Mouse (Mus musculus): Measurements from ENCODE around the gene Podnl1. TPM values are rescaled to one million over a fixed set of nuclear protein-coding genes. Genes with fewer than 3 reads are reported as not detected.

The Podnl1 gene
- polyA plus RNA-seq (2012; rRNA removed) = 18.3 and 59.6 TPM in 2 replicates

DNA sequence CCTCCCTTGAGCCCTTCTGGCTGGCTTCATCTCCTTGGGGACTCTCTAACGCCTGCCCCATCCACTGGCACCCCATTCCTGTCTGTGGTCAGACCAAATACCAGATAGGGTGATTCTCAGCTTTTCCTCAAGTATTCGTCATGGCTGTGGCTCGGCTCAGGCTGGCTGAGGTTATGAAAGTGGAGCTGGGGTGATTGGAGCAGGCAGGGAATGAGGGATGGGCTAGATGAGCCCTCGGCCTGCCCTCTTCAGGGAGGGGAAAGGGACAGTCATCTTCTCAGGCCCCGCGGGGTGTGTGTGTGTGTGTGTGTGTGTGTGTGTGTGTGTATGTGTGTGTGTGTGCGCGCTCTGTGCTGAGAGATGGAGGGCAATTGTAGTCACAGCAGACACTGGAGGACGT lies at the start of gene Podnl1:
Gene Podnl1, plus strand, starts transcription at position 334 of the 400 bp plus-strand sequence.

GRCm38 (mm10) chr8:84104697-84105609 lies 20.8 kb upstream of the Podnl1 start, which contains the start of gene Dcaf15:
Gene Dcaf15, minus strand, starts transcription at chr8:84104768.

GRCm38 (mm10) chr8:84147769-84148530 lies 22.2 kb downstream of the Podnl1 start, which contains the start of the genes Cc2d1a and 4930432K21Rik:
Gene Cc2d1a, minus strand, starts transcription at chr8:84147936.
Gene 4930432K21Rik, plus strand, starts transcription at chr8:84148025.

Other genes with a start within 250 kb of the Podnl1 start
- 162 and 190 TPM in 2 replicates for gene Adgrl1, start 225.9 kb upstream of the Podnl1 start, polyA plus RNA-seq (2012; rRNA removed)
- 1.2 and 2.1 TPM in 2 replicates for gene Gm10644, start 170.8 kb upstream of the Podnl1 start, polyA plus RNA-seq (2012; rRNA removed)
- 19.7 and 21.1 TPM in 2 replicates for gene Asf1b, start 170.5 kb upstream of the Podnl1 start, polyA plus RNA-seq (2012; rRNA removed)
- 64.4 and 81.8 TPM in 2 replicates for gene Prkaca, start 153.0 kb upstream of the Podnl1 start, polyA plus RNA-seq (2012; rRNA removed)
- 68.8 and 69.5 TPM in 2 replicates for gene Samd1, start 128.3 kb upstream of the Podnl1 start, polyA plus RNA-seq (2012; rRNA removed)
- gene 1700067K01Rik, start 124.5 kb upstream of the Podnl1 start, polyA plus RNA-seq (2012; rRNA removed) = 1.7 and 1.8 TPM in 2 replicates
- gene 2210011C24Rik, start 113.8 kb upstream of the Podnl1 start, polyA plus RNA-seq (2012; rRNA removed) = 1.9 and 3.5 TPM in 2 replicates
- 3.5 and 3.7 TPM in 2 replicates for gene Palm3, start 104.5 kb upstream of the Podnl1 start, polyA plus RNA-seq (2012; rRNA removed)
- gene Il27ra, start 83.4 kb upstream of the Podnl1 start, polyA plus RNA-seq (2012; rRNA removed) = 6.1 and 6.3 TPM in 2 replicates
- gene Rln3, start 81.0 kb upstream of the Podnl1 start, polyA plus RNA-seq (2012; rRNA removed) = 6.3 and 7.4 TPM in 2 replicates
- gene Gm10643, start 60.9 kb upstream of the Podnl1 start, polyA plus RNA-seq (2012; rRNA removed) = 0.75 and 1.1 TPM in 2 replicates
- gene Rfx1, start 59.2 kb upstream of the Podnl1 start, polyA plus RNA-seq (2012; rRNA removed) = 48.2 and 48.7 TPM in 2 replicates
- gene Dcaf15, start 21.2 kb upstream of the Podnl1 start, polyA plus RNA-seq (2012; rRNA removed) = 76.0 and 80.2 TPM in 2 replicates
- 44.9 and 46.5 TPM in 2 replicates for gene Cc2d1a, start 21.9 kb downstream of the Podnl1 start, polyA plus RNA-seq (2012; rRNA removed)
- 4.2 and 5.2 TPM in 2 replicates for gene 4930432K21Rik, start 22.0 kb downstream of the Podnl1 start, polyA plus RNA-seq (2012; rRNA removed)
- 2.2 and 4.2 TPM in 2 replicates for gene Nanos3, start 59.2 kb downstream of the Podnl1 start, polyA plus RNA-seq (2012; rRNA removed)
- 36.1 and 37.1 TPM in 2 replicates for gene Zswim4, start 111.1 kb downstream of the Podnl1 start, polyA plus RNA-seq (2012; rRNA removed)
- gene D8Ertd738e, start 123.7 kb downstream of the Podnl1 start, polyA plus RNA-seq (2012; rRNA removed) = 60.5 and 85.9 TPM in 2 replicates
- gene Mri1, start 131.3 kb downstream of the Podnl1 start, polyA plus RNA-seq (2012; rRNA removed) = 213 and 351 TPM in 2 replicates
- gene Ccdc130, start 144.4 kb downstream of the Podnl1 start, polyA plus RNA-seq (2012; rRNA removed) = 49.0 and 60.0 TPM in 2 replicates

Measured in ovary, adult 2 months (tissue).